Mouse (Mus musculus): ENCODE results near the gene Mtus2.

The Mtus2 gene

DNA sequence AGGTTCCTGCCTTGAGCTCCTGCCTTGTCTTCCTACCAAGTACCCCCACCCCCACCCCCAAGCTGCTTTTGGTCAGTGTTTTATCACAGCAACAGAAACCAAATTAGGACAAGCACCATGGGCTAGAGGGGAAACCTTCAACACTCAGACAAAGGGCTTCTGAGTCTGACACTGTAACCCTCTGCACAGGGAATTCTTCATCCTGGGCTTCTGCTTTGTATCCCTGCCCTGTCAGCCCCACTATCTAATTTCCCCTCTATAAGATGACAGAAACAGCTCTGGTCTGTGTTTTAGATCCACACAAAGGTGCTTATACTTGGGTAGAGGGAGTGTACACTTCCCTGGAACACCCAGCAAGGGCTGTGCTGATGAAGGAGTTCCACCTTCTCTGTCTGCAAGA lies 294.7 kb downstream of the Mtus2 start:
- POLR2A ChIA-PET = interaction anchor here in 1 of 4 experiments (0.6 to 0.7 kb wide), 3 partner anchors 193 to 834 kb away, joined by 3 read pairs; no protein-coding TSS in a partner anchor
- CTCF ChIA-PET = interaction anchor here in 2 of 4 experiments (0.6 to 2.8 kb wide), 4 partner anchors 10 to 117 kb away, joined by 3 to 15 read pairs (median 4); no protein-coding TSS in a partner anchor

DNA sequence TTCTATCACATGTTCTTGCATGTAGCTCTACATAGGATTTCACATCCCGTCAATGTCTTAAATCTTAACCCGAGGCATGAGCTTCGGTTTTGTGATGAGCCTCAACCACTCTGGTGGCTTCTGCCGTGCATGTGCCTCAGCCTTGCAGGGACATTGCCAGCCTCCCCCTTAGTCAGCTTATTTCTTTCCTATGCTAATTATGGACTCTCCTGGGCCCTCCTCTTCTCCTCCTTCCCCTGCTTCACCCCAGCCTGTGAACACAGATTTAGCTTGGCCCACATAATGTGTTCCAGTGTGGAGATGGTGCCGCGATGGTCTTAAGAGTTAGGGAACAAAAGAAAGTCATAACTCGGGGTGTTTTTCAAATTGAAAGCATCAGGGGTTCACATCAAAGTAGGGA lies 304.9 kb downstream of the Mtus2 start:
- POLR2A ChIA-PET = no interaction called here
- CTCF ChIA-PET = interaction anchor here in 2 of 4 experiments (0.5 to 1.0 kb wide), 3 partner anchors 20 to 438 kb away, joined by 3 to 5 read pairs (median 4); no protein-coding TSS in a partner anchor

DNA sequence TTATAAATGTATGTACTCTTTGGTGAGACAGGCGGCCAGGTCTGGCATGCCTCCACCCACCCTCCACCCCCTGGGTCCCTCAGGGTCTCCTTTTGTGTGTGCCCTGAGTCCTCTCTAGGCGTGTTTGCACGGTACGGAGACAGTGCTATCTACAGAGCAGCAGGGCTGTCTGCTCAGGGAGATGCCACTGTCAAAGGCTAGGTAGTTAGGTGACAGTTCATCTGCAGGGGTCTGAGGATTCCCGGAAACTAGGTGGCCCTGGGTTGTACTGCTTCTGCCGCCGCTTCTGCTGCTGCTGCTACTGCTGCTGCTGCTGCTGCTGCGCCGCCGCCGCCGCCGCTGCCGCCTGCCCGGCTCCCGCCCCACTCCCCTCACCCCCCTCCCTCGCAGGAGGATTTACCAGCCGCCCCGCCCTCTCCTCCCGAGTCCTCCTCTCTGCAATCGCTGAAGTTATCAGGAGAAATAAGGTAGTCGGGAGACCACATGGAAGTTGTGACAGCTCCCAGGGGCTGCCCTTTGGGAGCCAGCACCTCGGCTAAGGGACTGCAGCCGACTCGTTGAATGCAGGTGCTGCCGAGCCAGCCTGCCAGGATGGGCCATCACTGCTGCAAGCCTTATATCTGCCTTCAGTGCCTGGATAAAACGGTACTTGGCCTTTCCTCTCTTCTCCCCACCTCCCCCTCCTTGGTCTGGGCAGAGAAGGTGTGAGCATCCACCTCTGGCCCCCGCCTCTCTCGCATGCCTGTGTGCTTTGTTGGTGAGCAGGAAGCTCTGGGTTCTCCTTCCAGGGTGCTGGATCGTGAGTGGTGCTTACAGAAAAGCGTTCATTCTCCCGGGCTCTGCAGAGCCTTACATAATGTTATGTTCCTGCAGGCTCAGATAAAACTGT lies 307.9 kb downstream of the Mtus2 start:
- CTCF ChIA-PET = interaction anchor here in 2 of 4 experiments (0.6 to 0.8 kb wide), 2 partner anchors 32 to 307 kb away, joined by 3 to 4 read pairs; no protein-coding TSS in a partner anchor
- POLR2A ChIA-PET = interaction anchor here in 1 of 4 experiments (0.5 to 1.3 kb wide), 2 partner anchors 15 to 157 kb away, joined by 4 to 5 read pairs; no protein-coding TSS in a partner anchor

DNA sequence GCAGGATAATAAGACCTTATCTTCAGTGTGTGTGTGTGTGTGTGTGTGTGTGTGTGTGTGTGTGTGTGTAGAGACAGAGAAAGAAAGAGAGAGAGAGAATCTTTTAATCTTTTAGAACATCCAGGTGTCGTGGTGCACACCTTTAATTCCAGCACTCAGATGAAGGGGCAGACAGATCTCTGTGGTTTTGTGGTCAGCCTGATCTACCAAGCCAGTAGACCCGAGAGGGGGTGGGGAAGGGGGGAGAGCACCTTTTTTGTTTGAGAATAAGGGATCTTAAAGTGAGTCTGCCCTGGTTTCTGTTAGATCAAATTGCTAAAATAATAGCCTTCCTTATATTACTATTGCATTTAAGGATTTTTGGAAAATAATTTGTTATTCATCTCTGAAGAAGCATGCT lies 309.7 kb downstream of the Mtus2 start:
- CTCF ChIA-PET = interaction anchor here in 3 of 4 experiments (0.6 to 1.9 kb wide), 5 partner anchors 7 to 676 kb away, joined by 3 to 6 read pairs (median 4); no protein-coding TSS in a partner anchor
- POLR2A ChIA-PET = interaction anchor here in 1 of 4 experiments (2.4 kb wide), 1 partner anchor 13 kb away, joined by 11 read pairs; no protein-coding TSS in a partner anchor

DNA sequence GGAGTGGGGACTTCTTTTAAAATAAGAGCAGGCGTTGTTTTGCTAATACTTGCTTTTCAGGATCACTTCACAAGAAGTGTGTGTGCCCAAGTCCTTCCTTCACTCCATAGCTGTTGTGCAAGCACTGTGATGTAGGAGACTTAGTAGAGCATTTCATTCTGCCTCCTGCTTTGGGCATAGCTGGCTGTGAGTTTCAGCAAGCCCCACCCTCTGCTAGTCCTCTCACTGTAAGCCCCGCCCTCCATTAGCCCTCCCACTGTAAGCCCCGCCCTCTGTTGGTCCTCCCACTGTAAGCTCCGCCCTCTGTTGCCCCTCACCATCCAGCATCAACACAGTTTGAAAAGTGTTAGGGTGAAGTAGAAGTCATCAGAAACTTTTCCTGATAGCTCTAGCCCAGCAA lies 310.3 kb downstream of the Mtus2 start:
- POLR2A ChIA-PET = interaction anchor here in 2 of 4 experiments (0.5 to 2.4 kb wide), 7 partner anchors 12 to 1576 kb away, joined by 3 to 11 read pairs (median 4); no protein-coding TSS in a partner anchor
- CTCF ChIA-PET = interaction anchor here (0.5 to 1.9 kb wide), 18 partner anchors 8 to 1130 kb away, joined by 3 to 11 read pairs (median 4); partner anchors contain the start of gene Mtus2 (in 1 of the 4)

DNA sequence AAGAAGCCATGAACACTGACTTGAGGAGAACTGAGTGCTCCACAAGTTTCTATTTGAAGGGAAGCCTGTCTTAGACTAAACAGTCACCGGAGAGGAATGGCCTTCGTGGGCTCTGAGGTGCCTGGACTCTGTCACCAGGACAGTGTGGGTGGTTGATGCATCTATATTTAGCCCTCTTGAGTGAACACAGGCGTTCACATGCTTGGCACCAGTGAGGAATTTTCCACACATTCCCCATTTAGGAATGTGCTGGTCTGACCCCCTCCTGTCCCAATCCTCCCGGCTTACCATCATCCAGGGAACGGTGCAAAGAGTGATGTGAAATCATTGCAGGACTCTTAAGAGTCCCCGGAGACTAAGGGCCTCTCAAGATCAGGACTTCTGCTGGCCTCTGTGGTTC lies 314.9 kb downstream of the Mtus2 start:
- CTCF ChIA-PET = interaction anchor here in 2 of 4 experiments (0.6 to 1.2 kb wide), 3 partner anchors 21 to 259 kb away, joined by 3 to 7 read pairs (median 4); no protein-coding TSS in a partner anchor
- POLR2A ChIA-PET = interaction anchor here in 1 of 4 experiments (0.9 kb wide), 1 partner anchor 448 kb away, joined by 7 read pairs; no protein-coding TSS in a partner anchor

DNA sequence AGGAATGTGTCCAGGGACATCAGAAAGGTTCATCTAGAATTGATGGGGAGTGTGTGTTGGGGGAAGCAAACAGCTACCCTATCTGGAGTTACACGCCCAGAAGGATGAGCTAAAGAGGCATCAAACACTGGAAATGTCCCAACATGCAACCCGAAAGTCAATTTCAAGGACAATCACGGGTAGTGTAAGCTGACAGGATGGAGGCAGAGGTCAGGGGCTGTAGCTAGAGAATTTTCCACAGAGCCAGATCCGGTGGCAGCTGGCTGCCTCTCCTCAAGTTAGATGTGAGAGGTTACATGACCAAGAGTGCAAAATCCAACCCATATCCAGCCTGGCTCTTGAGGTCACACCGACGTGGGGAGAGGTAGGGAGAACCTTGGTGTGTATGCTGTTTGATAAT lies 315.7 kb downstream of the Mtus2 start:
- CTCF ChIA-PET = interaction anchor here in 2 of 4 experiments (0.6 to 1.2 kb wide), 3 partner anchors 21 to 258 kb away, joined by 3 to 7 read pairs (median 4); no protein-coding TSS in a partner anchor

DNA sequence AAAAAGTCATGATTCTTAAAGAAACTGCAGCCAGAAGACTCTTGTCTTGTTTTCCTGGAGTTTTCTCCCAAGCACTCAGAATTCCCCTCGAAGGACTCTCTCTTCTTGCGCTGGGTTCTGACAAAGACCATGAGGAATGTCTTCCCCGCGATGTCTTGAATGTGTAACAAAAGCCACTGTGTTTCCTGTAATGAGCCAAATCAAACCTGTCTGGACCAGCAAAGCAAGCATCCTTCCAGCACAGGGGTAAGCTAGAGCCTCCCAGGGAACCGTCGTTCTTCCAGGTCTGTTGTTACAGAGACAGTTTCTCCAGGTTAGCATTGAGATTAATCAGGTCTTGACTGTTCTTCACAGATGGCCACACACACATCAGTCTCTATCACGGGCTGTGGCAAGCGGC lies 321.1 kb downstream of the Mtus2 start:
- POLR2A ChIA-PET = interaction anchor here in 1 of 4 experiments (1.0 to 1.6 kb wide), 2 partner anchors 10 to 322 kb away, joined by 3 read pairs; no protein-coding TSS in a partner anchor
- CTCF ChIA-PET = interaction anchor here in 2 of 4 experiments (0.6 to 2.8 kb wide), 3 partner anchors 13 to 119 kb away, joined by 5 to 10 read pairs (median 5); no protein-coding TSS in a partner anchor

More for the DNA sequence above, 315.7 kb downstream of the Mtus2 start:
- POLR2A ChIA-PET = interaction anchor here in 1 of 4 experiments (0.9 kb wide), 1 partner anchor 448 kb away, joined by 7 read pairs; no protein-coding TSS in a partner anchor

DNA sequence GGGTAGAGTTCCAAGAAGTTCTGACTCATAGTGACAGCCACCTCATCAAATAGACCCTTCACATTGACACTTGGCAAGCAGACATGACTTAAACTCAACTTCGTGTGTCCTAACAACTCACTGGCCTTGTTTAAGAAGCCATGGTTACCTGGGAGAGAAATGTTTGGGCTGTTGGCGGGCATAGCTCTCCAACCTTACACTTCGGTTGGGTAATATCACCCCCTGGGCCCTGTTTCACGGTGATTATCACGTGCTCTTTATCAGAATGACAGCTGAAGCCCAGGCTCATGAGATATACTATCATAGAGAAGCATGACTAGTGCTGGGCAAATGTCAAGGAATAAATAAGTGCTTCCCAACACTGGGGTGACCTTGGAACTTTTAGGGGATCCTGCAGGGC lies 323.2 kb downstream of the Mtus2 start:
- ChIA-PET POLR2A (interaction anchor here in 3 of 4 experiments (0.6 to 2.1 kb wide), 5 partner anchors 12 to 368 kb away, joined by 3 to 11 read pairs (median 5); no protein-coding TSS in a partner anchor), CTCF (interaction anchor here (0.6 to 2.8 kb wide), 11 partner anchors 9 to 916 kb away, joined by 3 to 11 read pairs (median 3); no protein-coding TSS in a partner anchor)

DNA sequence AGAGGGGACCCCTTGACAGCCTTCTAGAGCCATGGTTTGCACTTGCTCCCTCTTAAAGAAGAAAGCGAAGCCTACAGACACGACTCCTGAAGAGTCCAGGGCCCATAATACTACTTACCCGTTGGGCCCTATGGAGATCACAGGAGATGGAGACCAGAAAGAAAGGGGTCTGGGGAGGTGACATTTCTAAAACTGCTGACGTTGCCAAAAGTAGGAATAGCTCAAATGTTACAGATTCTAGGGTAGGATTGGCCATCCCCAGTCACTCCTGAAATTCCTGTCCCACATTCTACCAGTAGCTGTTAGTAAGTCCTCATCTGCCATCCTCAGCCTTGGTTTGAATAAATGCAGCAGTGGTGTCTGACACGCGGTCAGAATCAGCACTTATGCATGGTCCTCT lies 325.0 kb downstream of the Mtus2 start:
- ChIA-PET POLR2A (no interaction called here), CTCF (interaction anchor here in 2 of 4 experiments (0.6 to 1.1 kb wide), 2 partner anchors 11 to 488 kb away, joined by 3 read pairs; no protein-coding TSS in a partner anchor)

DNA sequence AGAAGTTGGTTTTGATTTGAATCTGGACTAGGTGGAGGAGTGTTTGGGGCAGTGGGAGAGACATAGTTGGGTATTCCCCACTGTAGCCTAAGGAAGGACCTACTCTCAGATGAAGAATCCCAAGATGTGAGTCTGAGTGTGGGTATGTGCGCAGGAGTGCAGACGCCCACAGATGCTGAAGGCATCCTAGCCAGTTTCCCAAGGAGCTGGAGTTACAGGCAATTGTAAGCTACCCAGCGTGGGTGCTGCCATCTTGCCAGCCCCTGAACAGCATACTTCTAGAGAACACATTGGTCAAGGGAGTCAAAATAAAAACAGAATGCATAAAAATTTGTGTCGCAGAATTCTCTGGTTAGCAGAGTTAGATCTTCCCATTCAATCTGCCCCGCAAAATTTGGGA lies 325.5 kb downstream of the Mtus2 start:
- ChIA-PET POLR2A (no interaction called here), CTCF (interaction anchor here in 2 of 4 experiments (0.6 to 1.1 kb wide), 2 partner anchors 10 to 488 kb away, joined by 3 read pairs; no protein-coding TSS in a partner anchor)

DNA sequence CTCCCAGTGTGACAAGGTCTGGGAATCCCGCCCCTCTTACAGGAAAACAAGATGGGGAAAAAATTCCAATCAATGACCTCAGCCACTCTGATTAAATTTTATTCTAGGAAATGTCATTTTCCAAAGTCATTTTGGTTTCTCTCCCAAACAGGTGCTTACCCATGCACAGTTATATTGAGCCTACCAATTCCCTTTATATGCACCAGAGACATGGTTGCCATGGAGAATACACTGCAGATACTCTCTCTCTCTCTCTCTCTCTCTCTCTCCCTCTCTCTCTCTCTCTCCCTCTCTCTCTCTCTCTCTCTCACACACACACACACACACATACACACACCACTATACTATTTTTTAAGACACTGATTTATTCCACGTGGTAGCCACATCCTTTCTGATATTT lies 326.1 kb downstream of the Mtus2 start:
- ChIA-PET CTCF (interaction anchor here in 2 of 4 experiments (0.5 to 1.8 kb wide), 2 partner anchors 10 to 415 kb away, joined by 4 to 6 read pairs; no protein-coding TSS in a partner anchor), POLR2A (no interaction called here)

DNA sequence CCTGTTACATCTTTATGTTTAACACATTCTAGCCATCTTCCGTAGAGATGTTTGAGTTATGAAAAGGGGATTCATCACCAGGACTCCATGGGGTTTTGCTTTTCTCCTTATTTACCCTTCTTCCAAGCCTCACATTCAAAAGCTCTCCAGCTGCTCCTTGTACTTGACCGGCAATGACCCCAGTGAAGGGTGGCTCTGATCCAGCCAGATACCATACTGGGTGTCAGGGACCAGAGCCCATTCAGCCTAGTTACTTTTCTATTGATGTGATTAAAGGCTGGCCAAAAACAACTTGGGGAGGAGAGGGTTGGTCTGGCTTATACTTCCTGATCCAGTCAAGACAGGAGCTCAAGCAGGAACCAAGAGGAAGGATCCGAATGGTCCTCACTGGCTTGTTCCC lies 326.5 kb downstream of the Mtus2 start:
- CTCF ChIA-PET = interaction anchor here (0.5 to 1.8 kb wide), 5 partner anchors 10 to 415 kb away, joined by 3 to 6 read pairs (median 3); no protein-coding TSS in a partner anchor
- POLR2A ChIA-PET = no interaction called here

DNA sequence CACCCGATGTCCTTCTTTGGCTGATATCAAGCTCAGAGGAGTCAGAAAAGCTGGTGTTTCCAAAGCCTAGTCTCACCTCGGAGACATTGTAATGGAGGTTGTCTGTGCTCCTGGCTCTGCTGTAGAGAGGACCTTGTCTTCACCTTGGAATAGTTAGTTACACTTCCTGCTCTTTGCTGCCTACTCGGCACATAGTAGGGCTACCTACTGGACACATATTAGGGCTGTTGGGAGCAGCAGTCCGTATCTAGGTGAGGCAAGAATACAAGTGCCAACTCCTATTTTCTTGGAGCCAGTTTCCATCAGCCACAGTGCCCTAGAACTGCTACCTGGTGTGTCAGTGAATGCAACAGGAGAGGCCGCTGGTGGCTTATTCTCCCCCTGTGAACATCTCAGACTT lies 330.4 kb downstream of the Mtus2 start:
- CTCF ChIA-PET = interaction anchor here in 1 of 4 experiments (0.8 kb wide), 1 partner anchor 16 kb away, joined by 3 read pairs; no protein-coding TSS in a partner anchor
- POLR2A ChIA-PET = no interaction called here

DNA sequence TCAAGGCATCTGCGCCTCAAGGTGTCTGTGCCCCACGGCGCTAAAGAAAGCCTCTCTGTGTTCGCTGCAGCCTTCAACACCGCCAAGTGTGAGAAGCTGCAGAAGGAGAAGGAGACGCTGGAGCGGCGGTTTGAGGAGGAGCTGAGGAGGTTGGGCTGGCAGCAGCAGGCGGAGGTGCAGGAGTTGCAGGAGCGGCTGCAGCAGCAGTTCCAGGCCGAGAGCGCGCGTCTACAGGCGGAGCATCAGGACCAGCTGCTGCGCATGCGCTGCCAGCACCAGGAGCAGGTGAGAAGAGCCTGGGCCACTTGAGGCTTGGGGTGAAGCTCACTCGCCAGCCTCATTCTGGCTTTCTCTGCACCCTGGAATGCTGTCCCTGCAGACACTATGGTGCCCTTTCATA lies 331.7 kb downstream of the Mtus2 start:
- CTCF ChIA-PET = interaction anchor here in 3 of 4 experiments (0.6 to 1.6 kb wide), 5 partner anchors 9 to 471 kb away, joined by 3 to 7 read pairs (median 5); no protein-coding TSS in a partner anchor
- POLR2A ChIA-PET = interaction anchor here in 2 of 4 experiments (0.6 to 1.1 kb wide), 2 partner anchors 14 to 21 kb away, joined by 3 to 6 read pairs; no protein-coding TSS in a partner anchor

DNA sequence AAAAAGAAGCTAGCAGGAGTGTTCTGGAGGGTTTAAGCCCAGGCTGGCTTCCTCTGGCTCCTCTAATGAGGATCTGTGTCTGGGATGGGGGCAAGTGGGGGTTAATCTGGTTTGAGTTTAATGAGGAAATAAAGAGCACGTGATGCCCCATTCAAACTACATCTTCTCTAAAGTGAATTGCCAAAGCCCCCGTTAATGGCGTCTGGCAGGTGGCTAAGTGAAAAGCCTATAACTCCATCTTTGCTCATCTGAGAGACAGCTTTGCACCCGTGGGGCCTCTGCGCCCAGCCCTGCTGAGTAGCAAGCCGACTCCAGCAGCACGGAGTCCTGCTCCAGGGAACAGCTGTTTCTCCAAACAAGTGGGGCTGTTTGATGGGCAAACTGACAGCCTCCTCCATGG lies 332.8 kb downstream of the Mtus2 start:
- ChIA-PET CTCF (interaction anchor here in 3 of 4 experiments (0.5 to 1.6 kb wide), 9 partner anchors 10 to 948 kb away, joined by 3 to 5 read pairs (median 3); no protein-coding TSS in a partner anchor), POLR2A (interaction anchor here in 1 of 4 experiments (0.8 to 1.1 kb wide), 2 partner anchors 110 to 176 kb away, joined by 3 read pairs; partner anchors contain the start of gene Slc7a1)

DNA sequence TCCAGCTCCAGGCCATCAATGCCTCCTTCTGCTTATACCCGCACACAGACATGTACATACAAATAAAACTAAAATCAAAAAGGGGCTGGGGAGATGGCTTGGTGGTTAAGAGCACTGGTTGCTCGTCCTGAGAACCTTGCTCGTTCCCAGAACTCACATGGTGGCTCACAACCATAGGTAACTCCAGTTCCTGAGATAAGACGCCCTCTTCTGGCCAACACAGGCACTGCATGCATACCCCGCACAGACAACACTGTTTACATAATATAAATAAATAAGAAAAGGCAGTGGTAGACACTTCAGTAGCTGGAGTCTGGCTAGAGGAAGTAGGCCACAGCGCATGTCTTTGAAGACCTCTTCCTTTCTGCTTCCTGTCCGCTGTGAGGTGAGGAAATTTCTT lies 335.7 kb downstream of the Mtus2 start:
- ChIA-PET POLR2A (interaction anchor here in 3 of 4 experiments (0.7 to 1.6 kb wide), 3 partner anchors 12 to 516 kb away, joined by 3 to 5 read pairs (median 3); no protein-coding TSS in a partner anchor), CTCF (interaction anchor here (0.6 to 1.7 kb wide), 39 partner anchors 9 to 1381 kb away, joined by 3 to 16 read pairs (median 4); partner anchors contain the start of gene Tex26 (in 1 of the 4))

DNA sequence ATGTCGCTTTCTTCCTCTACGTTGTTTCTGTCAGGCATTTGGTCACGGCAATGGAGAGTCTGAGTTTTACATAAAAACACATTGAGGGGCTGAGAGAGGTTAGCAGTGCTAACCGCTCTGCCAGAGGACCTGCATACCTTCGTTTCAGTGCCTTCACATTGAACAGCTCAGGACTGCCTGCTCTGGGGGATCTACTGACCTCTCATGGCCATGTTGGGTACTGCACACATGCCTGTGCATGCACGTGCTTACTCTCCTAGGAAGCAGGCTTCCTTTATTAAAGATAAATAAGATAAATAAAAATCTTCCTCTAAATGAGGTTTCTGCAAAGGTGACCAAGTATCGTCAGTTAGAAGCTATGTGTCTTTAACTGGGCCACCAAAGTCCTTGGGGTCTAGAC lies 336.2 kb downstream of the Mtus2 start:
- CTCF ChIA-PET = interaction anchor here (0.6 to 1.7 kb wide), 39 partner anchors 8 to 1381 kb away, joined by 3 to 16 read pairs (median 4); partner anchors contain the start of gene Tex26 (in 1 of the 4)

More for the DNA sequence above, 336.2 kb downstream of the Mtus2 start:
- POLR2A ChIA-PET = interaction anchor here in 1 of 4 experiments (1.6 kb wide), 1 partner anchor 14 kb away, joined by 5 read pairs; no protein-coding TSS in a partner anchor
